Mouse (Mus musculus) CH12.LX (cell line): Measurements from ENCODE around the gene Ddx4. TPM values are rescaled to one million over a fixed set of nuclear protein-coding genes. Genes with fewer than 3 reads are reported as not detected.

Source experiments
- DNase-seq: peaks from one replicate; pipeline ENCODE4 v3.0.0-alpha.2; 2013; ENCODE audit errors: extremely low read depth
- H3K27ac ChIP-seq: 2 replicates; pipeline ENCODE4 v1.5.1; 2012; ENCODE audit warnings: low read depth, mild to moderate bottlenecking, control low read depth, moderate library complexity; ENCODE audit not compliant: insufficient read depth
- H3K27me3 ChIP-seq: replicated peaks from 2 replicates; pipeline ENCODE3; 2012; ENCODE audit warnings: inconsistent platforms
- H3K36me3 ChIP-seq, 2 experiments: replicated peaks in 1 of 2; 2 replicates each; pipeline versions ENCODE3 to v1.6.1; 2012; ENCODE audit warnings: inconsistent platforms in 1 of 2, low read length in 1 of 2, mild to moderate bottlenecking in 1 of 2, mixed read lengths in 1 of 2, moderate library complexity in 1 of 2; ENCODE audit not compliant: control insufficient read depth in 1 of 2, insufficient read depth in 1 of 2
- H3K4me1 ChIP-seq, 2 experiments: 2 replicates each; pipeline ENCODE4 v1.6.1; 2012; ENCODE audit warnings: inconsistent platforms in 1 of 2, moderate library complexity in 1 of 2; ENCODE audit not compliant: insufficient read depth in 2 of 2, control insufficient read depth in 1 of 2
- H3K4me2 ChIP-seq: 2 replicates; pipeline ENCODE4 v1.6.1; 2012; ENCODE audit warnings: low read depth, mild to moderate bottlenecking, control low read depth; ENCODE audit not compliant: poor library complexity, insufficient read depth, severe bottlenecking
- H3K4me3 ChIP-seq, 3 experiments: fragments of 150-350 bp in 1 of 3; sonication (generic) in 1 of 3; replicated peaks in 1 of 3; 2 replicates each; pipeline versions ENCODE3 to v1.5.1; 2011 to 2012; ENCODE audit warnings: low read depth in 2 of 3, low read length in 2 of 3, mild to moderate bottlenecking in 2 of 3, moderate library complexity in 2 of 3, control low read depth in 1 of 3, improper control_type of control experiment in 1 of 3, inconsistent platforms in 1 of 3, mixed read lengths in 1 of 3; ENCODE audit not compliant: poor library complexity in 1 of 3
- H3K79me2 ChIP-seq: replicated peaks from 2 replicates; pipeline ENCODE4 v1.6.1; 2012; ENCODE audit warnings: mild to moderate bottlenecking, moderate library complexity; ENCODE audit not compliant: control insufficient read depth, poor library complexity, insufficient read depth, severe bottlenecking; ENCODE audit errors: extremely low read depth
- H3K9ac ChIP-seq: 2 replicates; pipeline ENCODE4 v1.6.1; 2012; ENCODE audit warnings: low read depth, mild to moderate bottlenecking, control low read depth, moderate library complexity; ENCODE audit not compliant: insufficient read depth
- H3K9me3 ChIP-seq: replicated peaks from 2 replicates; pipeline ENCODE3; 2012; ENCODE audit warnings: low read length, inconsistent platforms, mixed read lengths
- BHLHE40 ChIP-seq: IDR thresholded peaks from 2 replicates; pipeline ENCODE4 v1.6.1; 2011; ENCODE audit warnings: mild to moderate bottlenecking, low read depth, low read length, improper control_type of control experiment
- CHD1 ChIP-seq: IDR thresholded peaks from 2 replicates; pipeline ENCODE4 v1.6.1; 2012; ENCODE audit warnings: low read depth, low read length, improper control_type of control experiment, inconsistent platforms
- CHD2 ChIP-seq: IDR thresholded peaks from 2 replicates; pipeline ENCODE4 v1.6.1; 2011; ENCODE audit warnings: low read length, improper control_type of control experiment
- CTCF ChIP-seq, 2 experiments: IDR thresholded peaks in 1 of 2; conservative IDR thresholded peaks in 1 of 2; 2 replicates each; pipeline ENCODE4 v1.5.1; 2011 to 2012; ENCODE audit warnings: low read depth in 2 of 2, low read length in 2 of 2, improper control_type of control experiment in 1 of 2, inconsistent platforms in 1 of 2, mild to moderate bottlenecking in 1 of 2, moderate library complexity in 1 of 2
- ELF1 ChIP-seq: IDR thresholded peaks from 2 replicates; pipeline ENCODE4 v1.6.1; 2014; ENCODE audit warnings: low read depth, mild to moderate bottlenecking, inconsistent platforms, low read length, improper control_type of control experiment
- EP300 ChIP-seq: IDR thresholded peaks from 2 replicates; pipeline ENCODE4 v1.6.1; 2011; ENCODE audit warnings: low read length, improper control_type of control experiment
- ETS1 ChIP-seq: conservative IDR thresholded peaks from 2 replicates; pipeline ENCODE4 v1.6.1; 2012; ENCODE audit warnings: low read depth, mild to moderate bottlenecking, inconsistent platforms, low read length, improper control_type of control experiment, moderate library complexity
- GABPA ChIP-seq: IDR thresholded peaks from 2 replicates; pipeline ENCODE4 v1.6.1; 2012; ENCODE audit warnings: low read depth, low read length, improper control_type of control experiment, inconsistent platforms; ENCODE audit not compliant: insufficient replicate concordance
- HCFC1 ChIP-seq: IDR thresholded peaks from 2 replicates; pipeline ENCODE4 v1.6.1; 2012; ENCODE audit warnings: low read depth, mild to moderate bottlenecking, inconsistent platforms, low read length, improper control_type of control experiment
- IRF4 ChIP-seq: IDR thresholded peaks from 2 replicates; pipeline ENCODE4 v1.6.1; 2014; ENCODE audit warnings: low read depth, mild to moderate bottlenecking, inconsistent platforms, low read length, improper control_type of control experiment
- JUN ChIP-seq: IDR thresholded peaks from 2 replicates; pipeline ENCODE4 v1.6.1; 2011; ENCODE audit warnings: low read depth, mild to moderate bottlenecking, low read length, improper control_type of control experiment, moderate library complexity; ENCODE audit not compliant: insufficient read depth
- JUND ChIP-seq: conservative IDR thresholded peaks from 2 replicates; pipeline ENCODE4 v1.6.1; 2011; ENCODE audit warnings: low read depth, low read length, improper control_type of control experiment
- KAT2A ChIP-seq: IDR thresholded peaks from 2 replicates; pipeline ENCODE4 v1.6.1; 2012; ENCODE audit warnings: low read length, improper control_type of control experiment, inconsistent platforms; ENCODE audit not compliant: insufficient replicate concordance
- MAFK ChIP-seq: IDR thresholded peaks from 2 replicates; pipeline ENCODE4 v1.6.1; 2011; ENCODE audit warnings: low read length, improper control_type of control experiment; ENCODE audit not compliant: insufficient replicate concordance
- MAZ ChIP-seq: IDR thresholded peaks from 2 replicates; pipeline ENCODE4 v1.6.1; 2012; ENCODE audit warnings: low read depth, mild to moderate bottlenecking, inconsistent platforms, low read length, improper control_type of control experiment, moderate library complexity
- MXI1 ChIP-seq: IDR thresholded peaks from 2 replicates; pipeline ENCODE4 v1.6.1; 2011; ENCODE audit warnings: mild to moderate bottlenecking, low read depth, low read length, improper control_type of control experiment
- MYC ChIP-seq: IDR thresholded peaks from 2 replicates; pipeline ENCODE4 v1.6.1; 2011; ENCODE audit warnings: low read depth, mild to moderate bottlenecking, improper control_type of control experiment, low read length
- NELFE ChIP-seq: IDR thresholded peaks from 2 replicates; pipeline ENCODE4 v1.6.1; 2011; ENCODE audit warnings: low read depth, low read length, improper control_type of control experiment
- PAX5 ChIP-seq: IDR thresholded peaks from 2 replicates; pipeline ENCODE4 v1.6.1; 2012; ENCODE audit warnings: low read length, inconsistent platforms, mixed read lengths
- POLR2A ChIP-seq: IDR thresholded peaks from 2 replicates; pipeline ENCODE4 v1.6.1; 2011; ENCODE audit warnings: low read depth, mild to moderate bottlenecking, improper control_type of control experiment, low read length
- POLR2AphosphoS2 ChIP-seq: IDR thresholded peaks from 2 replicates; pipeline ENCODE4 v1.6.1; 2011; ENCODE audit warnings: low read depth, low read length, improper control_type of control experiment
- RAD21 ChIP-seq: IDR thresholded peaks from 2 replicates; pipeline ENCODE4 v1.6.1; 2011; ENCODE audit warnings: low read depth, mild to moderate bottlenecking, low read length, improper control_type of control experiment, moderate library complexity
- RCOR1 ChIP-seq: conservative IDR thresholded peaks from 2 replicates; pipeline ENCODE4 v1.6.1; 2012; ENCODE audit warnings: low read depth, mild to moderate bottlenecking, inconsistent platforms, low read length, improper control_type of control experiment
- SIN3A ChIP-seq: IDR thresholded peaks from 2 replicates; pipeline ENCODE4 v1.6.1; 2012; ENCODE audit warnings: low read length, improper control_type of control experiment, inconsistent platforms
- SMC3 ChIP-seq: IDR thresholded peaks from 2 replicates; pipeline ENCODE4 v1.6.1; 2011; ENCODE audit warnings: low read depth, low read length, improper control_type of control experiment
- TCF12 ChIP-seq: IDR thresholded peaks from 2 replicates; pipeline ENCODE4 v1.6.1; 2014; ENCODE audit warnings: low read depth, mild to moderate bottlenecking, inconsistent platforms, low read length, improper control_type of control experiment
- UBTF ChIP-seq: IDR thresholded peaks from 2 replicates; pipeline ENCODE4 v1.6.1; 2012; ENCODE audit warnings: low read depth, mild to moderate bottlenecking, inconsistent platforms, low read length, improper control_type of control experiment, moderate library complexity
- USF1 ChIP-seq: IDR thresholded peaks from 2 replicates; pipeline ENCODE4 v1.6.1; 2014; ENCODE audit warnings: low read depth, mild to moderate bottlenecking, inconsistent platforms, low read length, improper control_type of control experiment
- USF2 ChIP-seq: conservative IDR thresholded peaks from 2 replicates; pipeline ENCODE4 v1.6.1; 2011; ENCODE audit warnings: low read depth, low read length, improper control_type of control experiment
- ZKSCAN1 ChIP-seq: IDR thresholded peaks from 2 replicates; pipeline ENCODE4 v1.6.1; 2012; ENCODE audit warnings: low read depth, inconsistent platforms, low read length, improper control_type of control experiment, borderline replicate concordance
- ZMIZ1 ChIP-seq: IDR thresholded peaks from 2 replicates; pipeline ENCODE4 v1.6.1; 2012; ENCODE audit warnings: low read depth, mild to moderate bottlenecking, inconsistent platforms, low read length, improper control_type of control experiment
- ZNF384 ChIP-seq: IDR thresholded peaks from 2 replicates; pipeline ENCODE4 v1.6.1; 2012; ENCODE audit warnings: low read depth, low read length, improper control_type of control experiment, inconsistent platforms
- dilution Hi-C: fragments of 300-500 bp; cut with MboI; formaldehyde crosslinking; loops from 2 replicates; pipeline ENCODE4 v1.14.3; 2020; ENCODE audit warnings: low sequenced_read_pairs; ENCODE audit not compliant: extremely low pct_unique_long_range_greater_than_20kb, extremely low pct_ligation_motif_present
- in situ Hi-C: fragments of 300-500 bp; cut with MboI; formaldehyde crosslinking; loops from 3 replicates; pipeline ENCODE4 v1.14.3; 2019; ENCODE audit warnings: low sequenced_read_pairs, low pct_ligation_motif_present, low pct_unique_long_range_greater_than_20kb, mixed read lengths
- polyA plus RNA-seq: library from polyadenylated mRNA; unstranded; fragments of >175 nt; gene quantifications from 2 replicates; pipeline ENCODE4 v1.2.1, GENCODE M21; 2012; ENCODE audit warnings: low read depth; ENCODE audit not compliant: insufficient read length
- total RNA-seq, 2 experiments: library from RNA; depleted of rRNA; stranded (reverse); fragments of 300-350 nt in 1 of 2; fragments of >200 nt in 1 of 2; gene quantifications; 2 replicates each; pipeline ENCODE4 v1.2.3; 2012 to 2014

Ddx4 gene
- total and polyA plus RNA-seq, 3 experiments: 0.08 to 0.35 (median 0.27) TPM

DNA sequence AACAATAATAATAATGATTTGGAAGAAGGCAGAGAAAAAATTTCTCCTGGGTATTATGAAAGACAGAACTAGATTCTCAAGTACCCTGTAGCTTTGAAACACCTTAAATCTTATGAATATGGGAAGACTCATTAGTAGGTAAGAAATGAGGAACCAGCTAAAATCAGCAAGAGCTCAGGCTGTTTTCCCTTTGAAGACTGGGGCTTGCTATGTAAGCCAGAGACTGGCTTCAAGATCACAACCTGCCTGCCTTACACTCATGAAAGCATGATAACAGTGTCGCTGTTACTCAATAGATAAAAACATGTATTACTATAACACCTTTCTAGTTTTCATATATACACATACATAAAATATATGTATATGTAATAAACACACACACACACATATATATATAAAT, 48.4 kb downstream of the Ddx4 start:
- H3K27ac ChIP-seq: no peak overlapping the region
- no peak overlapping the region for H3K9ac ChIP-seq
- no peak overlapping the region for H3K4me3 ChIP-seq
- peaks cover 2 to 23% of the 10 kb centered on the region in 2 experiments; a peak in 2 of 4 replicates for H3K4me1 ChIP-seq
- H3K9me3 ChIP-seq: no peaks in the 10 kb centered on the region
- DNase-seq: peak; percentile 20
- no peak overlapping the region for H3K4me2 ChIP-seq
- H3K79me2 ChIP-seq: no peaks in the 10 kb centered on the region
- no peak for TF ChIP-seq ZMIZ1
- no peak for TF ChIP-seq CTCF (conservative IDR thresholded peaks at IDR 0.05 in 1 of 2, IDR thresholded peaks at IDR 0.05 in 1 of 2; ENCODE audit: low read depth in 2 of 2, low read length in 2 of 2)
- no peak for TF ChIP-seq UBTF
- TF ChIP-seq MXI1: no peak
- TF ChIP-seq EP300: peak; percentile 30; the same call in 1 of the 2 replicates
- TF ChIP-seq RAD21: no peak
- no peaks in the 10 kb centered on the region for H3K36me3 ChIP-seq
- in situ Hi-C loops (loop anchor here (10.0 kb wide), 1 partner anchor 49 kb away; no protein-coding TSS in a partner anchor), dilution Hi-C loops (no loop called here)
- H3K27me3 ChIP-seq: no peaks in the 10 kb centered on the region

DNA sequence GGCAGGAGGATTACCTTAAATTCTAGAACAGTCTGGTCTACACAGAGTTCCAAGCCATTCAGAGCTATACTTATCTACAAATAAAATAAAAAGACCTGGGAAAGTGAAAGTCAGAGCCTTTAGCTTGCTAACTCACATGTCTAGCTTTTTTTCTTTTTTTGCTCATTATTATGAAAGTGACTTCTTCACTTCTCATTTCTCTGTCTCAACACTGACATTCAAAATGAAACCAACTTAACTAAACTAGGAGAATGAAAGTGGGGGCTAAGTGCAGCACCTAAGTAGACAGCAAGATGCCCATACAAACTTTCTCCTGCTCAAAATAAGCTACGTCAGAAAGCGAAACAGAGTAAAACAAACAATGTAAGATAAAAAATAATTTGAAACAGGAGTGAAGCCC, 49.7 kb downstream of the Ddx4 start:
- peak overlapping the region; percentile 19; the same call in 1 of the 2 replicates for H3K9ac ChIP-seq
- no peaks in the 10 kb centered on the region for H3K27me3 ChIP-seq
- H3K4me3 ChIP-seq: no peak overlapping the region
- H3K36me3 ChIP-seq: no peaks in the 10 kb centered on the region
- H3K27ac ChIP-seq: no peak overlapping the region
- H3K4me2 ChIP-seq: peak overlapping the region; percentile 82; the same call in 1 of the 2 replicates
- no peaks in the 10 kb centered on the region for H3K79me2 ChIP-seq
- peak; percentile 46 for DNase-seq
- H3K4me1 ChIP-seq: peaks cover 2 to 23% of the 10 kb centered on the region in 2 experiments; a peak in 2 of 4 replicates
- in situ Hi-C loops (loop anchor here (10.0 kb wide), 1 partner anchor 48 kb away; no protein-coding TSS in a partner anchor), dilution Hi-C loops (no loop called here)
- no peaks in the 10 kb centered on the region for H3K9me3 ChIP-seq
- TF ChIP-seq NELFE (no peak), BHLHE40 (peak; percentile 84), CHD2 (no peak), EP300 (peak; percentile 89), USF2 (no peak), RCOR1 (peak; percentile 35; the same call in 1 of the 2 replicates), IRF4 (peak; percentile 92), MYC (peak; percentile 75), RAD21 (no peak), UBTF (no peak), MAZ (peak; percentile 79), MAFK (peak; percentile 72), ZKSCAN1 (no peak), POLR2A (no peak), SIN3A (peak; percentile 52; the same call in 1 of the 2 replicates), JUN (peak; percentile 61), CHD1 (no peak), MXI1 (no peak), ZMIZ1 (no peak), HCFC1 (no peak), KAT2A (no peak), ELF1 (no peak), ETS1 (peak; percentile 70; the same call in 1 of the 2 replicates), JUND (peak; percentile 78), ZNF384 (peak; percentile 93), USF1 (no peak), TCF12 (no peak), SMC3 (no peak), CTCF (conservative IDR thresholded peaks at IDR 0.05 in 1 of 2, IDR thresholded peaks at IDR 0.05 in 1 of 2; ENCODE audit: low read depth in 2 of 2, low read length in 2 of 2) (no peak), GABPA (no peak), PAX5 (no peak), POLR2AphosphoS2 (no peak)
